Mouse (Mus musculus) lung, postnatal 0 days (tissue): Measurements from ENCODE around the gene Phlpp1.

Experiments used
- CTCF ChIP-seq: IDR thresholded peaks from 2 replicates; pipeline ENCODE4 v1.5.1; 2016; ENCODE audit warnings: antibody characterized with exemption, mild to moderate bottlenecking
- EP300 ChIP-seq: IDR thresholded peaks from 2 replicates; pipeline ENCODE4 v1.6.1; 2016; ENCODE audit warnings: antibody characterized with exemption, mild to moderate bottlenecking, control low read depth

- TF ChIP-seq CTCF (no peak), EP300 (no peak)
Observed at GRCm38 (mm10) chr1:106240116-106240685, 68.6 kb downstream of the Phlpp1 start.
